Mouse (Mus musculus): Measurements from ENCODE around the gene Tbcel.

Tbcel gene

DNA sequence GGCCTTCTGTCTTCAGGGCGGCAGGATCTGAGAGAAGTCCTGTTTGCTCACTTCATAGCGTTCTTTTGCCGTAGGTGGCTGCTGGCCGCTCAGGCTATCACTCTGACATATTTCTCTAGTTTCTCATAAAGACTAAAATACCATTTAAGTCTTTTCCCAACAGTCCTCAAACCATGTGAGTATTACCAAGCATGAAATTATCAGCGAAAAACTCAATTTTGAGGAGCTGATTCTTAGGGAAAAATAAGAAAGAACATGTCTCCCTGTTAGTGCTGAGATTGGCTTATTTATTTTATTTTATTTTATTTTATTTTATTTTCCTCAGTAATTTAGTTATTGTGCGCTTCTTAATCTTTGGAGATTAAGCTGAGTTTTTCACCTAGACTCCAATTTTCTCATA lies at the start of gene Tbcel:
Gene Tbcel, minus strand, starts transcription at position 101 of the 400 bp plus-strand sequence.
- in situ Hi-C loops (cut with MboI, MseI): no loop called here

GRCm38 (mm10) chr9:42555186-42555585 lies 47.6 kb upstream of the Tbcel start:
- in situ Hi-C loops (cut with MboI, MseI): loop anchor here in 1 of 2 experiments (10.0 kb wide), 1 partner anchor 390 kb away; the partner anchor contains the start of gene Grik4

- in situ Hi-C loops (cut with MboI, MseI): loop anchor here in 1 of 2 experiments (10.0 kb wide), 1 partner anchor 395 kb away; the partner anchor contains the start of gene Grik4
Observed at GRCm38 (mm10) chr9:42550116-42550515, 42.5 kb upstream of the Tbcel start.

- in situ Hi-C loops (cut with MboI, MseI): no loop called here
Observed at GRCm38 (mm10) chr9:42548981-42549380, 41.4 kb upstream of the Tbcel start.

DNA sequence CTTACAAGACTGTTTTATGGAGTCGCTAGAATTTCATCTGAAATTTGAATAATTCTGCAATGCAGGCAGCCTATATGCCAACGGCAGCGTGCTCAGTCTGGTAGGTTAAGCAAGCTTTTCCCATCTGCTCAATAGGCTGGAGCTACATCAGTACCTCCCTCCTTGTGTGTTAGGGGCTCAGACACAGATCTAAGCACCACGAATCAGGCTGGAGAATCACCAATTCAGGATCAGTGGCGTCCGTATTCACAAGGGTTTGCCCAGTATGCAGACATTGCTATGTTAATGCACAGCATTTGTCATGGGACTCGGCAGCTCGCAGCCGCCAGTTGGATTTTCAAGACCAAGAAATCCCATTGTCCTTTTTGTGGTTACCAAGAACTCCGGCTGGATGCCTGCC lies 36.9 kb upstream of the Tbcel start:
- in situ Hi-C loops (cut with MboI, MseI): no loop called here

GRCm38 (mm10) chr9:42533491-42533890 lies 25.9 kb upstream of the Tbcel start:
- in situ Hi-C loops (cut with MboI, MseI): no loop called here

DNA sequence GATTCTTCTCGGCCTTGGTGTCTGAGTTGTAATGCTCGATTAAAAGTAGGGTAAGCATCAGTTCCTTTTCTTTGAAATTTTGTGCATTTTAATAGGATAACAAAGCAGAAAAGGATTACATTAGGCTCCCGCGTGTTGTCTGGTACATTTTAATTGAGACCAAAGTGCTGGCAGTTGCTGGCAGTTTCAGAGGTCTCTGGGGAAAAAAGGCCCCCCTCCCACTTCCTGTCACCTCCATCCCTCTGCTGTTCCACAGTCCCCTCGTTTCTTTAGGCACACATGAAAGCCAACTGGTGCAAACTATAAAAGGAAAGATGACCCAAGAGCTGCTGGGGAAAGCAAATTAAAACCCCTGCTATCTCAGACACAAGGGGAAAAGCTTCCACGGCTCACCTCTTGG lies 25.4 kb upstream of the Tbcel start:
- in situ Hi-C loops (cut with MboI, MseI): no loop called here

DNA sequence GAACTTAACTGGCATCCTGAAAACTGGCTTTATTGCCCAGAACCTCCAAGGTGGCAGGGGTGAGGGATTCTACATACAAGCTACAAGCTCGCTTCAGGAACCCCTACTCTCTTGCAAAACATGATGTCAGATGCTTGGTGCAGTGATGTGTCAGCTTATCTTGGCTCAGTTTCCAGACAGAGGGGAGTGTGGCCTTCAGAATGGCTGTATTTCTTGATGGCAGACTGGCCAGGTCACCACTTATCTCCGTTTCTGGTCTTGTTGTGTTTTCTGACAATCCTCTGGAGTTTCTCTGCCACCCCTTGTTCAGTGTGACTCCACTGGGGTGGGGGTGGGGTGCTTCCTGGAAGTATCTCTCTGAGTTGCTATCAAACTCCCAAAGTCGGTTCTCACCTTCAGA lies 24.3 kb upstream of the Tbcel start:
- in situ Hi-C loops (cut with MboI, MseI): no loop called here

GRCm38 (mm10) chr9:42530221-42531152 lies 22.9 kb upstream of the Tbcel start:
- in situ Hi-C loops (cut with MboI, MseI): no loop called here

DNA sequence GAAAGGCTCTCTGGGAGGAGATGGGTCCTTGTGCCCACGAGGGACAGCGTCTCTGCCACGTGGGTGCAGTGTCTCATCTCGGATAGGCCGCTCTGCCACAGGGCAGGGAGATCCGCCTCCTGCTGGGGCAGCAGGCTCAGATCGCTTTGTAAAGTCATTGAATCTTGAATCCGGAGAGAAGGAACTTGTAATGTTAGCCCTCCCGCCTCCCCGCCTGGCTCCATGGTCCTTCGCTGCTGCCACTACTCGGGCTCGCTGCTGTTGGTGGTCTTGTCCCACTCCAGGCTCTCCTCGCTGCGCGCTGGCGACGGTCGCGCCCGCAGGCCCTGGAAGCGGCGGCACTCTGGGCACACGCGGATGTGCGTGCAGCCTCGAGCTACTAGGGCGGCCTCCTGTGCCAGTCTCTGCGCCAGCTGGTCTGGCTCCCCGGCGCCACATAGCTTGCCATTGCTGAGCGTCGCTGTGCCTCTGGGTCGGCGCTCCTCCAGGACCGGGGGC lies 13.0 kb upstream of the Tbcel start:
- in situ Hi-C loops (cut with MboI, MseI): no loop called here

DNA sequence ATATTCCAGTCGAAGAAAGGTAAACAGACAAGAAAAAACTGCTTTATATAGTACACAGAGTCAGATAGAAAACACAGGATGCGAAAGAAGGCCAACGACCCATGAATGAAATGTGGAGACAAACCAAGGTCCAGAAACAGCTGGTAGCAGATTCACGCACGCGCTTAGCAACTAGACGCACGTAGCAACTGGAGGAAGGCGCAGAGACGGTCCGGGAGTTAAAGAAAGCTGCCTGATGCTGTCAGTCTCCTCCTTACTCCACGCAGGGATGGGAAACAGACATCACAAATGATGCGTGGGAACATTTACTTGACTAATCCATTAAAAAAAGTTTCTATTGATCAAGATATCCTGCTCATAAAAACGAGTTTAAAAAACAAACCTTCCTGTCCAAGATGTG lies 10.6 kb upstream of the Tbcel start:
- in situ Hi-C loops (cut with MboI, MseI): no loop called here

GRCm38 (mm10) chr9:42513159-42513558 lies 5.5 kb upstream of the Tbcel start:
- in situ Hi-C loops (cut with MboI, MseI): no loop called here

- in situ Hi-C loops (cut with MboI, MseI): no loop called here
Observed at GRCm38 (mm10) chr9:42512312-42512711, 4.7 kb upstream of the Tbcel start.

DNA sequence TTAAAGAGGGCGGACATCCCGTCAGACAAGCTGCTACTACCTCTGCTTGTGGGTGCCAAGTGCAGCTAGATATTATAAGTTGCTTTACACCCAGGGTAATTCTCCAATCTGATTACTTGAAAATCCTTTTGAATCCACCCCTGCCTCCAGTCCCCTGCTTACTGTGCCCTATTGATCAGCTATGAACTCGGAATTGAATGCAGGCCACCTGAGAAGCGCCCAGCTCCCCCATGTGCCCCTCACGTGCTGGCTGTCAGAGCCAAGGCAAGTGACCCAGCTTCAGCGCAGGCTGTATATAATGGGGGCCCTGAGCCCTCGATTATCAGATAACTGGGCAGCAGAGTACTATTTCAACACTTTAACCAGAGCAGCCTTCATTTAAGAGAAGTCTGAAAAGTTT lies 626 bp upstream of the Tbcel start:
- in situ Hi-C loops (cut with MboI, MseI): no loop called here

DNA sequence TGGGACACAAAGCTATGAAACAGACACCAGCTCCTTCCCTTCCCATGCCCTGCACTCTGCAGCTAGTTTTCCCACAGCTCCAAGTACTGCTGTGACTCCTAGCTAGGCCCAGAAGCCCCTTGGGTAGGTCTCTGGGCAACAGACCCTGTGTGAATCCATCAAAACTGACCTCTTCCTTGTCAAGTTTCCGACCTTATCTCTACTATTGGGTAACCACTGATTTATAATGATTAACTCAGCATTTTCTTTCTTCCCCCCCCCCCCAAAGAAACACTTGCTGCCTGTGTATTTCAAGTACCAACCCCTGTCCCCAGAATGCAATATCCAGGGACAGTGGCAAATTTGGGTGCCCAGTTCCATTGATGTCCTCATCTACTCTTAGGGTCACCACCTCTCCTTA lies 587 bp downstream of the Tbcel start:
- in situ Hi-C loops (cut with MboI, MseI): no loop called here

GRCm38 (mm10) chr9:42504971-42505510 lies 2.6 kb downstream of the Tbcel start:
- in situ Hi-C loops (cut with MboI, MseI): no loop called here

- in situ Hi-C loops (cut with MboI, MseI): no loop called here
Observed at GRCm38 (mm10) chr9:42504559-42504958, 3.0 kb downstream of the Tbcel start.

DNA sequence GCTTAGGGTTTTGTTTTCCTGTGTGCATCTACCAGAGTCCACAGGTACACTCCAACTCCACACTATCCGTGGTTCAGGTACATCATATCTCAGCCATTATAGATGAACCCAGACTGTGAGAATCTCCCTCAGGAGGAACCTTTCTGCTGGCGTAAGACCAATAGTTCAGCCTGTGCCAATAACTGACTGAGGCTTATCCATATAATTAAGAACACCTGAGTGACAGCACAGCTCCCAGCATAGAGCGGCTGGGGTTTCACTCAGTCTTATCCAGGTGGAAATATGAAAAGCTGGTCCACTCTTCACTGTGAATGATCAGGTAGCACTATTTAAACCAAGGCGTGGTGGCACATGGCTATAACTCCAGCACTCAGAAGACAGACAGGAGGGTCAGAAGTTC lies 3.9 kb downstream of the Tbcel start:
- in situ Hi-C loops (cut with MboI, MseI): no loop called here

DNA sequence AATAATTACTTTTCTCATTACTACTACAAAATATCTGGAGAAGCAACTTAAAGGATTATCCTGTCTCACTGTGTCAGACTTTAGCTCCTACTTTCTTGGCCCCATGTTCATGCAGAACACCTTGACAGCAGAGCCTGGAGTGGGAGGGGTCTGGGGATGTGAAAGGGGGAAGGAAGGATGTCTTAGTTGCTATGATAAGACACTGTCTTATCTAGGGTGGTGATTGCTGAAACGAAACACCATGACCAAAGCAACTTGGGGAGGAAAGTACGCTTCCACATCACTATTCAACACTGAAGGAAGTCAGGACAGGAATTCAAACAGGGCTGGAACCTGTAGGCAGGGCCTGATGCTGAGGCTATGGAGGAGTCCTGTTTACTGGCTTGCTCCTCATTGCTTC lies 11.3 kb downstream of the Tbcel start:
- in situ Hi-C loops (cut with MboI, MseI): no loop called here

- in situ Hi-C loops (cut with MboI, MseI): no loop called here
Observed at GRCm38 (mm10) chr9:42491780-42492179, 15.8 kb downstream of the Tbcel start.

DNA sequence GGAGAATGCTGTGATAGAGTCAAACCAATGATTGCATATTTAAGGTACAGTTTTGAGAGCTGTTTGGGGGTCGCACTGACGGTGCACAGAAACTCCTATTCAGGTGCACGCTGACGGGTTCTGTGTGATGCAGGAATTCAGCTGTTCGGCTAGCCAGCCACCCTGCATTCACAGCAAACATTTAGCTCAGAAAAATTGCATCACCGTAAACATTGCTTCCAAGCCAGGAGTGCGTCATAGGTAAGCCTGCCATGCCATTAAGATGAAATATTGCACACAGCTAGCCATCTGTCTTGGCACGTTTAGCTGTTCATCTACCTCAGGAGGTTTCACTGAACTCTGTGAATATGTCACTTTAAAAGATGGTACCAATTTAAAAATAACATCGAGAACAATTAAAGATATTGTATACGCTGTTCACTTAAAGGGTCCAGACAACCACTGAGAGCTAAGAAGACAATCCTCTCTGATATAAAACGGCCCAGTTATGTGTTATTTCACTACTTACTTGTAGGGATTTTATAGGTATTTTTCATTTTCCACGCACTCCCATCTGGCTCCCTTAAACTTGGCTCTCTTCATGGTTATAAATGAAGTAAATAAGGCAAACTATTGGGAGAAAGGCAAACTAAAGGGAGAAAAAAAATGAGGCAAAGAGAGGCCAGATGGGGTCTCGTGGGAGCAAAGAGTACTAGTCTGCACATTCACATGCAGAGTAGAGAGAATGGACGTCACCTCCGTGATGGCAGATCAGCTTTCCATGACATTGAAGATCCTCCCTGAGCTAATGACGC lies 16.8 kb downstream of the Tbcel start:
- in situ Hi-C loops (cut with MboI, MseI): no loop called here

DNA sequence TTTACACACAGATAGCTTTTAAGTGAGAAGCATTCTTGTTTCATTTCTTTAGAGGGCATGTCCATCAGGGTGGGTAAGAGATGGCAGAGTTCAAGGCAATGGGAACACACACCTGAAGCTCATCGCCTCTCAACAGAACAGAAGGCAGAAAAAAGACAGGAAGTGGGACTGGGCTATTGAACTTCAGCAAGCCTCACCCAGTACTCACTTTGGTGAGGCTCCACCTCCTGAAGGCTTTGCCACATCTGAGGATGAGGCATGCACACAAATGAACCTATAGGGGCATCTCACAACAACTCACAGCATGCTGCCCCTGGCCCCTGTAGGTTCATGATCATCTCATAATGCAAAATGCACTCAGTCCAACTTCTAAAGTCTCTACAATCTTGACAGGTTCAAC lies 19.5 kb downstream of the Tbcel start:
- in situ Hi-C loops (cut with MboI, MseI): no loop called here

All from T-helper 17 cell (primary cell).